Mouse (Mus musculus) liver, embryonic 14.5 days (tissue): ENCODE results near the gene Ccdc121. TPM values are rescaled to one million over a fixed set of nuclear protein-coding genes. Genes with fewer than 3 reads are reported as not detected.

ENCODE experiments used
- ATAC-seq: fragments of 200-750 bp; cut with Nextera tagmentation; 2 replicates; pipeline ENCODE4 v1.8.0; 2017; ENCODE audit warnings: moderate number of reproducible peaks, mild to moderate bottlenecking, moderate library complexity; ENCODE audit not compliant: insufficient read depth
- DNase-seq, 3 experiments: peaks; one replicate each; pipeline ENCODE4 v3.0.0-alpha.2; 2012 to 2013; ENCODE audit warnings: low read depth in 3 of 3, low spot score in 3 of 3
- H3K27ac ChIP-seq: fragments of 300-500 bp; sonication (generic); 2 replicates; pipeline ENCODE4 v1.5.1; 2014; ENCODE audit warnings: moderate library complexity, mild to moderate bottlenecking, control low read depth, inconsistent platforms
- H3K27me3 ChIP-seq: fragments of 300-500 bp; sonication (generic); 2 replicates; pipeline ENCODE4 v1.6.1; 2014; ENCODE audit warnings: mild to moderate bottlenecking, low read length, moderate library complexity; ENCODE audit not compliant: control insufficient read depth, insufficient read depth
- H3K36me3 ChIP-seq: fragments of 300-500 bp; sonication (generic); replicated peaks from 2 replicates; pipeline ENCODE4 v1.6.1; 2014; ENCODE audit warnings: low read depth; ENCODE audit not compliant: control insufficient read depth, insufficient read depth
- H3K4me1 ChIP-seq, 2 experiments: fragments of 200-500 bp in 1 of 2; fragments of 300-500 bp in 1 of 2; sonication (generic) in 1 of 2; replicated peaks; 2 replicates each; pipeline ENCODE4 v1.6.1; 2012 to 2014; ENCODE audit warnings: antibody characterized with exemption in 1 of 2, inconsistent platforms in 1 of 2, low read length in 1 of 2; ENCODE audit not compliant: control insufficient read depth in 2 of 2, insufficient read depth in 2 of 2
- H3K4me2 ChIP-seq: fragments of 300-500 bp; sonication (generic); 2 replicates; pipeline ENCODE4 v1.6.1; 2014; ENCODE audit warnings: low read depth, mild to moderate bottlenecking, control low read depth, moderate library complexity
- H3K4me3 ChIP-seq, 2 experiments: fragments of 200-500 bp in 1 of 2; fragments of 300-500 bp in 1 of 2; sonication (generic) in 1 of 2; 2 replicates each; pipeline ENCODE4 v1.5.1; 2012 to 2014; ENCODE audit warnings: low read depth in 2 of 2, low read length in 2 of 2, mild to moderate bottlenecking in 2 of 2, control low read depth in 1 of 2, inconsistent platforms in 1 of 2, moderate library complexity in 1 of 2; ENCODE audit not compliant: insufficient read depth in 1 of 2
- H3K9ac ChIP-seq: fragments of 300-500 bp; sonication (generic); replicated peaks from 2 replicates; pipeline ENCODE4 v1.6.1; 2014; ENCODE audit warnings: mild to moderate bottlenecking, control low read depth, moderate library complexity
- H3K9me3 ChIP-seq: fragments of 300-500 bp; sonication (generic); 2 replicates; pipeline ENCODE4 v1.6.1; 2016; ENCODE audit warnings: low read length, mixed read lengths; ENCODE audit not compliant: control insufficient read depth
- CTCF ChIP-seq: IDR thresholded peaks from 2 replicates; pipeline ENCODE4 v1.5.1; 2016; ENCODE audit warnings: antibody characterized with exemption, low read depth, control low read depth
- EP300 ChIP-seq: IDR thresholded peaks from 2 replicates; pipeline ENCODE4 v1.6.1; 2016; ENCODE audit warnings: antibody characterized with exemption, low read depth
- WGBS: fragments of 180-500 bp; shearing (Covaris S2); extraction: QIAGEN DNeasy Blood & Tissue Kit; methylation state at CpG from one replicate; pipeline ENCODE4 v1.1.7; 2014; ENCODE audit not compliant: insufficient replicate concordance; 5-methylcytosine and 5-hydroxymethylcytosine counted together
- polyA plus RNA-seq, 2 experiments: library from polyadenylated mRNA; depleted of rRNA in 1 of 2; stranded (reverse) in 1 of 2; unstranded in 1 of 2; fragments of >200 nt; fragmentation: Nextera tagmentation in 1 of 2; extraction: Ambion mirVana in 1 of 2; gene quantifications; 2 replicates each; pipeline versions ENCODE4 v1.2.1 to v1.2.3; 2012 to 2014

Ccdc121 gene
- polyA plus RNA-seq (2012; rRNA removed) (not detected in 2 replicates), polyA plus RNA-seq (2014; fragmentation: Nextera tagmentation; extraction: Ambion mirVana) (not detected in 2 replicates)

GRCm38 (mm10) chr1:181511307-181511706 lies at the start of gene Ccdc121:
Gene Ccdc121 (minus strand): TSS chr1:181511451.
- Histone ChIP-seq H3K27me3 (no peaks in the 10 kb centered on the region), H3K9me3 (no peaks in the 10 kb centered on the region), H3K4me3 (no peak within 1 kb of the TSS), H3K4me2 (no peak within 1 kb of the TSS), H3K4me1 (no peaks in the 10 kb centered on the region), H3K27ac (no peak within 1 kb of the TSS), H3K9ac (no peak within 1 kb of the TSS), H3K36me3 (no peaks in the 10 kb centered on the region)
- DNase-seq = no peak
- no peak for ATAC-seq
- peak; percentile 34; the same call in 1 of the 2 replicates for TF ChIP-seq CTCF
- TF ChIP-seq EP300 = no peak
- WGBS = 41% methylated on average over 4 of the region's 4 CpGs

- H3K27ac ChIP-seq = no peak overlapping the region
- no peaks in the 10 kb centered on the region for H3K27me3 ChIP-seq
- ATAC-seq (no peak), DNase-seq (no peak)
- no peak overlapping the region for H3K9ac ChIP-seq
- no peak for TF ChIP-seq CTCF
- no peak for TF ChIP-seq EP300
- H3K4me2 ChIP-seq = no peak overlapping the region
- 70% methylated on average over 6 of the region's 6 CpGs for WGBS
- H3K9me3 ChIP-seq = no peaks in the 10 kb centered on the region
- H3K36me3 ChIP-seq = no peaks in the 10 kb centered on the region
- no peaks in the 10 kb centered on the region for H3K4me1 ChIP-seq
- no peak overlapping the region for H3K4me3 ChIP-seq
These were observed 49.1 kb upstream of the Ccdc121 start for GRCm38 (mm10) chr1:181560325-181560724.

GRCm38 (mm10) chr1:181559655-181560054 lies 48.4 kb upstream of the Ccdc121 start:
- Histone ChIP-seq H3K4me2 (no peak overlapping the region), H3K36me3 (no peaks in the 10 kb centered on the region), H3K4me3 (no peak overlapping the region), H3K27me3 (no peaks in the 10 kb centered on the region), H3K4me1 (no peaks in the 10 kb centered on the region), H3K9me3 (no peaks in the 10 kb centered on the region), H3K9ac (no peak overlapping the region), H3K27ac (no peak overlapping the region)
- no peak for ATAC-seq
- 58% methylated on average over 10 of the region's 10 CpGs for WGBS
- no peak for DNase-seq
- no peak for TF ChIP-seq EP300
- no peak for TF ChIP-seq CTCF

GRCm38 (mm10) chr1:181555475-181555874 lies 44.2 kb upstream of the Ccdc121 start:
- ATAC-seq (no peak), DNase-seq (no peak)
- no peaks in the 10 kb centered on the region for H3K36me3 ChIP-seq
- no peak overlapping the region for H3K27ac ChIP-seq
- no peaks in the 10 kb centered on the region for H3K27me3 ChIP-seq
- H3K4me2 ChIP-seq = no peak overlapping the region
- no peak overlapping the region for H3K4me3 ChIP-seq
- TF ChIP-seq CTCF (no peak), EP300 (no peak)
- H3K9ac ChIP-seq = no peak overlapping the region
- H3K4me1 ChIP-seq = no peaks in the 10 kb centered on the region
- 25% methylated on average over 5 of the region's 5 CpGs for WGBS
- H3K9me3 ChIP-seq = no peaks in the 10 kb centered on the region

- DNase-seq (peak in 1 of 3 experiments; percentile 16), ATAC-seq (no peak)
- WGBS = 20% methylated on average over 10 of the region's 10 CpGs
- H3K27ac ChIP-seq = no peak overlapping the region
- H3K4me3 ChIP-seq = no peak overlapping the region
- no peaks in the 10 kb centered on the region for H3K9me3 ChIP-seq
- no peak for TF ChIP-seq EP300
- no peak for TF ChIP-seq CTCF
- H3K27me3 ChIP-seq = no peaks in the 10 kb centered on the region
- no peaks in the 10 kb centered on the region for H3K36me3 ChIP-seq
- no peak overlapping the region for H3K4me2 ChIP-seq
- no peaks in the 10 kb centered on the region for H3K4me1 ChIP-seq
- no peak overlapping the region for H3K9ac ChIP-seq
These were observed 41.5 kb upstream of the Ccdc121 start for GRCm38 (mm10) chr1:181552533-181553410.
